In the genomic region with DNA sequence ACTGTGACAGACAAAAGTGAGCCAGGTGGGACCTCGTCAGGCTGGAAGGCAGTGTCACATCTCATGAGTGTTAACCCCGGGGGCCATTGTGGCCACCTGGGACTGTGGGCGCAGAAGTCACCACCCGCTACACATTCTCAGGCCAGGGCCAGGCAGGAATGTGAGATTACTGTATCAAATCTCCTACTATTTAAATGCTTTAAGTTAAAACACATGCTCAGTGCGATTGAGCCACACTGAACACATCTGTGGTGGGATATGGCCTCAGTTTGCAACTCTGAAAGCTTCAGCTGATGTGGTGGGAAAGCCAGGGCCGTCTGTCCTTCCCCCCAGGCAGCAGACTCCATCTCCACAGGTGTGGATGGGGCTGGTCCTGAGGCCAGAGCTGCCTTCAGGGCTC, we compare ENCODE assay signal across 41 mouse cellular contexts. TPM values are rescaled to one million over a fixed set of nuclear protein-coding genes. Genes with fewer than 3 reads are reported as not detected.
"Had no signal": no experiment of that assay in that cellular context is flagged by ENCODE, and none has a peak within 500 bp of the region (broad histone marks: within the 10 kb centered on the region; RNA-seq: fewer than 3 reads in every experiment).

No protein-coding gene starts in this region.

- H3K4me1 ChIP-seq: heart, embryonic 15.5 days; hindbrain, embryonic 12.5 days; liver, embryonic 12.5 days had no signal

- H3K4me3 ChIP-seq: heart, adult 2 months; heart, embryonic 13.5 days; heart, embryonic 15.5 days; hindbrain, embryonic 10.5 days; hindbrain, embryonic 12.5 days; intestine, embryonic 15.5 days; limb, embryonic 12.5 days; limb, embryonic 15.5 days; liver, embryonic 12.5 days had no signal

- H3K4me2 ChIP-seq: heart, embryonic 11.5 days; heart, embryonic 13.5 days; heart, embryonic 15.5 days; hindbrain, embryonic 12.5 days; hindbrain, embryonic 14.5 days; intestine, embryonic 15.5 days; limb, embryonic 12.5 days; limb, embryonic 15.5 days; liver, embryonic 12.5 days had no signal

- H3K9ac ChIP-seq: heart, embryonic 13.5 days; heart, embryonic 15.5 days; hindbrain, embryonic 12.5 days; hindbrain, embryonic 14.5 days; intestine, embryonic 15.5 days; limb, embryonic 12.5 days; limb, embryonic 15.5 days; liver, embryonic 12.5 days; liver, embryonic 14.5 days had no signal

- H3K27me3 ChIP-seq: intestine, embryonic 15.5 days had no signal

- ATAC-seq: hindbrain, embryonic 16.5 days; inflammation-experienced regulatory T-cells, adult 6 months; intestine, embryonic 15.5 days; intestine, postnatal 0 days; liver, embryonic 12.5 days had no signal

- H3K36me3 ChIP-seq: heart, embryonic 13.5 days; heart, embryonic 15.5 days; hindbrain, embryonic 10.5 days; hindbrain, embryonic 12.5 days; intestine, embryonic 15.5 days; limb, embryonic 12.5 days; limb, embryonic 15.5 days; liver, embryonic 12.5 days had no signal

- H3K9me3 ChIP-seq: heart, embryonic 13.5 days; heart, embryonic 15.5 days; hindbrain, embryonic 10.5 days; hindbrain, embryonic 12.5 days; intestine, embryonic 15.5 days; limb, embryonic 12.5 days; limb, embryonic 15.5 days; liver, embryonic 12.5 days had no signal

- H3K27ac ChIP-seq: heart, adult 2 months; heart, embryonic 13.5 days; heart, embryonic 15.5 days; hindbrain, embryonic 10.5 days; hindbrain, embryonic 12.5 days; hindbrain, embryonic 14.5 days; intestine, embryonic 15.5 days; kidney, postnatal 0 days; limb, embryonic 12.5 days; limb, embryonic 15.5 days; liver, embryonic 12.5 days; liver, embryonic 14.5 days had no signal

- DNase-seq: gastrocnemius, postnatal 14 days; gastrocnemius, postnatal 36 days; heart, adult 11 months; heart, adult 2 months; heart, postnatal 4 days; kidney, adult 18-20 months; kidney, adult 8-10 months; kidney, postnatal 14 days; kidney, postnatal 36 days; layer of hippocampus, adult 9-11 months; layer of hippocampus, postnatal 36 days; left cerebral cortex, postnatal 4 days; lung, adult 18-20 months had no signal

RNA-seq across cellular contexts. Expression of a gene that starts 21.0 kb away (rescaled TPM):
- total RNA-seq: gastrocnemius, adult 18-20 months; gastrocnemius, adult 8-10 months; gastrocnemius, postnatal 14 days; gastrocnemius, postnatal 36 days; heart, adult 2 months; heart, postnatal 25 days; layer of hippocampus, adult 18-20 months; layer of hippocampus, adult 8-10 months; layer of hippocampus, postnatal 14 days; layer of hippocampus, postnatal 36 days; left cerebral cortex, adult 18-20 months; left cerebral cortex, adult 8-10 months; left cerebral cortex, postnatal 10 days; left cerebral cortex, postnatal 25 days; left cerebral cortex, postnatal 4 days; liver, adult 2 months had no signal
- polyA plus RNA-seq: gonadal fat pad, adult 2 months; heart, adult 2 months; hindbrain, embryonic 14.5 days; hindbrain, embryonic 16.5 days; inflammation-experienced regulatory T-cells, adult 6 months; kidney, embryonic 14.5 days; liver, adult 2 months had no signal
